Mouse (Mus musculus) ES-E14 (cell line): Measurements from ENCODE around the gene Rrm2.

Experiments
- HCFC1 ChIP-seq: IDR thresholded peaks from 2 replicates; pipeline ENCODE4 v1.6.1; 2012; ENCODE audit warnings: low read length, inconsistent platforms, borderline replicate concordance; ENCODE audit not compliant: insufficient read depth
- ZC3H11A ChIP-seq: IDR thresholded peaks from 2 replicates; pipeline ENCODE4 v1.6.1; 2012; ENCODE audit warnings: low read depth, mild to moderate bottlenecking, inconsistent platforms, low read length, borderline replicate concordance
- ZNF384 ChIP-seq: IDR thresholded peaks from 2 replicates; pipeline ENCODE4 v1.6.1; 2012; ENCODE audit warnings: low read depth, low read length, inconsistent platforms

DNA sequence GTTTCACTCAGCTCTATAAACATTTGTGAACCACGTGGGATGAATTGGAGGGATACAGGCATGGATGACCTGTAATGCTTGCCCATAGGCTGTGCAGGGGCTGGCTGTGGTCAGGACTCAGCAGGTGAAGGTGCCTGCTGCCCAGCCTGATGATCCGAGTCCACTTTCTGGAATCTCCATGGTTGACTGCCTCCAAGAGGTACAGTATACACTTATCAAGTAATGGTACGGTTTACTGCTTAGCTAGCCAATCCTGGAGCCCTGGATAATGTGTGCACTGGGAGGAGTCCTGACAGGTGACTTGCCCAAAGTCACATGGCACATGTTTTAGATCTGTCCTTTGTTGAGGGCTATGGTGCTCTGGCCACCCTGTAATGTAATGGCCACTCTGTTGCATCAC, 17.7 kb upstream of the Rrm2 start:
- TF ChIP-seq ZC3H11A: no peak
- no peak for TF ChIP-seq ZNF384
- TF ChIP-seq HCFC1: no peak
